Mouse (Mus musculus) kidney, adult 18-20 months (tissue): ENCODE measurements around the gene Fbxo4.

ENCODE experiments used
- DNase-seq: peaks from one replicate; pipeline ENCODE4 v3.0.0; 2021

Gene Fbxo4

DNA sequence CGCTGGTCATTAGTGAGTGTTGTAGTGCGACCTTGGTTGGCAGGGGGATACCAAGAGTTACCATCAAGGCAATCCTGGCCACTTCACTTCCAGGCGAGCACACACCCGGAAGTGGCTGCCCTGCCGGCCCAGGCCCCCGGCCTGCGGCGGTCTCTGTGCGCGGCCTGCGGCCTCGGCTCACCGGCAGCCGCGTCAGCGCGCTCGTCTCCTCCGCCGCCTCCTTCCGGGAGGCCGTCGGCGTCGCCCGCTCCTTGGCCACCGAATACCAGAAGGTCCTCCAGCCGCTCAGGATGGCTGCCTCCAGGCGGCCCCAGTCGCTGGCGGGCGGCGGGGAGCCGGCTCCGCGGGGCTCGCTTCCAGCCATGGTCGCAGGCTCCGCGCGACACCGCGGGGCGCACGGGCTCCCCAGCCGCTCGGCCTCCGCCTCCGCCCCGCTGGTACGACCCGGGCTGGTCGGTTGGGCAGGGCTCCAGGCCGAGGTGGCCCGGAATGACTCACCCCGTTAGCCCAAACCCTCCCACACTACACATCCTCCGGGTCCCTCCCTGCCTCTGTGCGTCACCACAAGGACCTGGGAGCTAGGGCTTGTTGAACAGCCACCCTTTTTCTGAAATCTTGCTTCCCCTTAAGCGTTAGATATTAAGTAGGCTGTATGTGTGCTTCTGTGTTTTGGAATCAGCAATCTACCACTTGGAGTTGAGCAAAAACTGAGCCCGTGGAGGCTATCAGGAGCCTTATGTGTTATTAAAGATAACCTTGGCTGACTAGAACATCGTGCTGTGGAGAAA is at the start of gene Fbxo4:
Gene Fbxo4 (minus strand): TSS at position 513 of the 788 bp plus-strand sequence.
- DNase-seq = peak; percentile 90

DNA sequence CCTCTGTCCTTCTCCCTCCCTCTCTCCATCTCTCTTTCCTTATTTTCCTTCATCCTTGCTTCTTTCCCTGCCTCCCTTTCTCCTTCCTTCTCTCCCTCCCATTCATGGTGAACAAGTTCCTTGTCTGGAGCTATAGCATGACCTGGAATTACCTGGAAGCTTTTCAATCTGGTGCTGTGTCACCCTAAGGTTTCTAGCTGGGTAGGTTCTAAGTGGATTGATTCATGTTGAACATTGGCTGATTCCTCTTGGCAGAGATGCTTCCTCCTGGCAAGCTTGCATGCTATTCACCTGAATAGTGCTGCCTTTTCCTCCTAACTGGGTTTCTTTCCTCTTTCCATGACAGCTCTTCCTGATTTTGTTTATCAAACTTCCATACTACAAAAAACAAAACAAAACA is 49.6 kb upstream of the Fbxo4 start:
- no peak for DNase-seq

DNA sequence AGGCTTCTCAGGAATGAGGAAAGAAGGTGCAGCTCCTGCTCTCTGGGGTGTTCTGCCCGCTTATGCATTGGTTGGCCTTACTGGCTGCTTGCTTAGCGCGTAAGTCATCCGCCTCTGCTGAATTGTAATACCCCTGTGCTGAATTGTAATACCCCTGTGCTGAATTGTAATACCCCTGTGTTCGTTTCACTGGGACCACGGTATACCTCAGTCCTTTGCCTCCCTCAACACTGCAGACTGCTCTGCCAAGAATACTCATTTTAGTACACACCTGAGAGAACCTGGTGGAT is 49.0 kb upstream of the Fbxo4 start:
- peak; percentile 46 for DNase-seq

DNA sequence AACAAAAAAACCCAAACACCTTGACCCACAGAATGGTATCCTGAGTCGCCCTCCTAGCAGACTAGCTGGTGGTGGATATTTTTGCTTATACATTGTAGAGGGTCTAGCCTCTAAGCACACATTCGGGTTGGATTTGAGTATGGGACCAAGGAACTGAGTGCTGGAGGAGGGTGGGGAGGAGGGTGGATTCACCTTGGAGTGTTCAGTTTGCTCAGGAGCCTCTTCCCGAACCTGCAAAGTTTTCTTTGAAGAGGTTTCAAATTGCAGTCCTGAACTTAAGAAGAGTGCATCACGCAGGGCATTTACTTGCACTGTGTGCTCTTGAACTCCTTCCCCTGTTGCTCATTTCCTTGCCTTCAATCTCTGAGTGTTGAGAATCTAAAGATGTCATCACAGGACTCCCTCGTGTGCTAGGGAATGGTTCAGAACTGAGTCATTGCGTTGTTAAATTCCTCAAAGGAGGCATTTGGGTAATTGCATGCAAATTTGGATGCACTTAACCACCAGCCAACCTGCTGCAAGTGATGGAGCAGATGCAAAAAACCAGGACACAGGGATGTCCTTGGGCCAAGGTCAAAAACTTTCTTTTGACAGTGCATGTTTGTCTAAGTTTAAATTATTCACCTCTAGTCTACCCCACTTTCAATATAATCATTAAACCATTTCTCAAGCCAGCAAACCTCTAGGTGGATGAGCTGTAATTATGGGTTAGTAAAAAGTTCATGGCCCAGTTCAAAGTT is 48.5 kb upstream of the Fbxo4 start:
- DNase-seq = peak; percentile 45

DNA sequence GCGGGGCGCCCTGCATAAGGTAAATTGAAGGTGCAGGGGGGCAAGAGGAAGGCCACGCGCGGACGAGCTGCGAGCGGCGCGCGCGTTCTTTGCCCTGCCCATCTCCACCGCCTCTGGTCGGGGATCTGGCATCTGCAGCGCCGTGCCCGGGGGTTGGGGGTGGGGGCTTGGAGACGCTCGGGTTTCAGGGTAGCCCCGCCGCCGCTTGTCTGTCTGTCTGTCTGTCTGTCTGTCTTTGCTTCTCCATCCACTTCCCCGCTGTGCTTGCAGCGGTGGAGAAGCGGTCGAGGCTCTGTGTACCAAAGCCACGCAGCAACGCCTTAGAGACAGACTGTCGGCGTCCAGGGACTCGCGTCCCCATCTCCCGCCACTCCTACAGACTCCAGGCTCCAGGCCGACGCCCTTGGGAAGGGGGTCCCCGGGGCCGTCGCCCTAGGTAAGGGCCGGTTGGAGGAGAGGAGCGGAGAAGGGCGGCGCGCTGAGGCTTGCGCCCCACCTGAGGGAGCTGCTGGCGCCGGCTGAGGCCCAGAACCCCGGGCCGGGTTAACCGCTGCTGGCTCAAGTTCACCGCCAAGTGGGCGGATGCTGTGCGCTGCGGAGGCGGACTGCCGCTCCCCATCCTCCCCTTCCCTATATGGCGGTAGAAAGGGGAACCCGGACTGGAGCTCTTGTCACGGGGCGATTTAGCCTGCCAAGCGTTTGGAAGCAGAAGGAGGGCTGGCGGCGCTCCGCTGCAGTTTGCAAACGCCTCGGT is 47.6 kb upstream of the Fbxo4 start:
- peak; percentile 87 for DNase-seq

DNA sequence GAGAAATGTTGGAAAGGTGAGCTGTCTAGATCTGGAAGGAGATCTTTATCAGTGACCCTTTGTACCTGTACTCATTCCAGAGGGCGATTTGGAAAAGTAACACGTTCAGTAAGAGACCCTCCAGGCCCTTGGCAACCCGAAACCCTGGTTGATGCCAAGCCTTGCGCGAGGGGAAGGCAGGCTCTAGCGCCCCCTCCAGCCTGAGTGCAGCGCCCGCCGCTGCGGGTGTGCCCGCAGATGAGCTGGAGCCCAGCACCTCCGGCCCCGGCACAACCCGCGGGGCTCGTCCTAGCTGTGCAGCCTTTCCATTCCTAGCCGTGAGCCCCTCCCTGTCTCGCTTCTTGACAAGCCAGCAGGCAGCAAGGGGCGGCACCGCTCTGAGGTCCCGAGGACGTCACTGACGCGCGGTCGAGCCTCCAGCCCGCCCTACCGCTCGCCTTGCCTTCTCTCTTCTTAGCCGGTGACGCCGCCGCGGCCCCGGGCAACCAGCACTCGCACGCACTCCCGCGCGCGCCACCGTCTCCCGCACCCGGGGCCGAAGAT is 46.9 kb upstream of the Fbxo4 start, which contains the start of gene Oxct1:
Gene Oxct1 (plus strand): TSS at position 153 of the 543 bp plus-strand sequence.
- peak; percentile 91 for DNase-seq

DNA sequence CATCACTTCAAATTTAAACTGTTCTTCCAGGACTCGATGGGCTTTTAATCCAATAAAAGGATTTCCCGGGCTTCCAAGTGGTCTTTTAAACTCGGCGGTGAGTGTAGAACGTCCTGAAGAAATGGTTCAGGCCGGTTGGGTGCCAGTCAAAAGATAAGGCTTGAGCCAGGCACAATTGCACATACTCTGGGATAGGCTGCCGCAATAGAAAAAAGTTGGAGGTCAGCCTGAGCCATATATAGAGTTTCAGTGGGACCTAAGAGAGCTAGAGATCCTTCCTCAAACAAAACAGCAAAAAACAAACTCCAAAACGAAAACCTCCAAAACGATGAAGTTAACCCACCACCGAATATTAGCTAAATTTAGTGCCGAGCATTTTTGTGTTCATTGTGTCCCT is 46.1 kb upstream of the Fbxo4 start:
- DNase-seq = no peak

DNA sequence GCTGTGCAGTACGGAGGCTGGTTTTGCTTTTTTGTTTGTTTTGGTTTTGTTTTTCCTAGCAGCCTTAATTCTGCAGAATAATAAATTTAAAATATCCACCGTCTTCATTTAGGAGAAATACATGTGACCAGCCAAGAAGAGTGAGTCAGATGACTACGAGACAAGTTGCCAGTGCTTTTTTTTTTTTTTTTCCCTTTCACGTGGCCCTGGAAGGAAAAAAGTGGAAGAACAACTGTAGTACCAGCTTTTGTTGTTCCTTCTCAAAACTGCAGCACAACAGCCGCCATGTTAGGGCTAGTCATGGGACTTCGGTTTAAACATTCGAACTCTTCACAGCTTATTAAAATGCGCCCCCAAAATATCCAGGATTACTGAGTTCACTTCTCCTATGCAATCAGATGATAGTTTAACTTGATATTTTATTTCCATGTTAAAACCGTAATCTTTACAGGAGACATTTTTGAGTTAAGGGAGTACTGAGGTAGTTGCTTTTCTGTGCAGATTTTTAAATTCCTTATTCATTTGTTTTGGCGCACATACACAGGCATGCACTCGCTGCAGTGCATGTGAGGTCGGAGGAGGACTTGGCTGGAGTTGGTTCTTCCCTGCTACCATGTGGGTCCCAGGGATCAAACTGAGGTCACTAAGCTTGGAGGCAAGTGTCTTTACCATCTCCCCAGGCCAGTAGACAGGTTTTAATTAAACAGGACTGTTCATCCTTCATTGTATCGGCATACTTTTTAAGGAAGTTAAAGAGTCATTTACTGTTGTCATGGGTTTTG is 45.5 kb upstream of the Fbxo4 start:
- no peak for DNase-seq

DNA sequence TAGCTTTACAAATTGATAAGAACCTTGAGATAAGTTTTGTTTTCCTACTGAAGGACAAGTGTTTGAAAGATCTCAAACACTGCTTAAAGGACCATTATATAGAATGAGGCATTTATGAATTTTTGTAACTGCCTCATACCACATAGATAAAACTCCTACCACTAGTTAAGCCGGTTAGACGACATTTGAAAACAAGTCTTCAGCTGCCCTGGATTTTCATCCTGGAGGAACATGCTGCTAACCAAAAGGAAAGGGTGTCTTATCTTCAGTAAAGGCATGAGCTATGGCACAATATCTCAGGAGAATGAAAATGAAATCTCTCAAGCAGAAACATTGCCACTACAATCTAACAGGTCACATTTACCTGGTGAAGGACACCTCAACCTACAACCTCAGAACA is 44.4 kb upstream of the Fbxo4 start:
- DNase-seq = no peak

DNA sequence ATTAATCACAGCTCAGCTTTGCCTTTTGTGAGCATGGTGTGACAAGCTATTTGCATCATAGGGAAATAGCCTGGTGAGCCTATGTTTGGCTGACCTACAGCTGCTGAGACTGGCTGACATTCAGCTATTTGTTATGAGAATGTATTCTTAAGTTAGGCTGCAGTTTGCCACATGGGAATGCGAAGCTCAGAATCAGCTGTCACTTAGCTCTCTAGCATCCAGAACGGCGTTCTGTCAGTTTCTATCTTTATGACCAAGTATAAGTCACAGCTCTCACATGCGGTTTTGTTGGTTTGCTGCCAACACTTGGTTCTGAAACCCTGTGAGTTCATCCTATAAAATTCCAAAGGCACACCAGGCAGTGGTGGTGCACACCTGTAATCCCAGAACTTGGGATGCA is 41.3 kb upstream of the Fbxo4 start:
- DNase-seq = no peak

DNA sequence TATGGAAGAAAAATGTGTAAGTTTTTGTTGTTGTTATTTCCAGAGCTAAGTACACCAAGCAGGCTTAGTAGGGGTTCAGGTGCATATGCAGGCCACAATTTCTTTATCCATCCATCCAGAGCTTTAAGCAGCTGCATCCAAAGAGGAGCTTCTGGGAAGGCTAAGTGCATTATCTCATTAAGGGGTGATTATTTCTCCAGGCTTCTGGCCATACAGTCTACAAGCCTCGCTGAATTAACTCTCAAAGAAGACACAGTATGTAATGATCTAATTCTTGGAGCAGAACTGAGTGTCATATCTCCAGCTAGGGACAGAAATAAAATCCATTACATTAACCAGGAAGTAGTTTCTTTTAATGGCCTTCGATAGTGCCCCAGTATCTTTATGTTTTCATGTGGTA is 34.5 kb upstream of the Fbxo4 start:
- DNase-seq = no peak

DNA sequence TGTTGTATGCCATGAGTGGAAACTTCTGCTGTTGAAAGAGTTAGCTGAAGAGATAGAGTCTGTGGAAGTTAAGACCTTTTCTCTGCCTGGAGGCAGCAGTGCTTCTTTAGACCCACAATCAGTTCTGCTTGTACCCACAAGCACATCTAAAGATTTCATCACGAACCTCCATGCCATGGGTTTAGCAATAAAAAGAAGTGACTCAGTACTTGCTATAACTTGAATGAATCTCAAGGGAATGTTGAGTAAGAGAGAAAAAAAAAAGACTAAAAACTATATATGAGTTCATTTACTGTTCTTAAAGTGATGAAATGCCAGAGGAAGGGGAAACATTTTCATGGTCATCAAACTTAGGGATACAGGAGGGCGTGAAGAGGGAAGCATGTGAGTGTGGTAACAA is 21.2 kb upstream of the Fbxo4 start:
- no peak for DNase-seq

DNA sequence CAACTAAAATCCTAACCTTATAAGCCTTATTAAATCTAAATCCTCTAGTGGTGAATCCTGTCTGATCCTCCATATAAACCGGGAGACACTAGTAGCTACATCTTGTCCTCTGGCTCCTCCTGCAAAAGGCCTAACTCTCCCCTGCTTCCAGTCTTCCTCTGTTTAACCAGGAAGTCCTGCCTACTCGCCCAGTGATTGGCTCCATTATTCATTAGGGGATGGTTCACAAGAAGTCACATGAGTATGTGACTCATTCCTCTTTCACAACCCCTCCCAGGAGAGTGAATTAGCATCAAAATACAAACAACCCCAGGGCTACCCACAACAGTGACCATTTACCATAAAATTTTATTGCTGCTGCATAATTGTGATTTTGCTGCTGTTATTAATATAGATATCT is 19.8 kb upstream of the Fbxo4 start:
- no peak for DNase-seq

DNA sequence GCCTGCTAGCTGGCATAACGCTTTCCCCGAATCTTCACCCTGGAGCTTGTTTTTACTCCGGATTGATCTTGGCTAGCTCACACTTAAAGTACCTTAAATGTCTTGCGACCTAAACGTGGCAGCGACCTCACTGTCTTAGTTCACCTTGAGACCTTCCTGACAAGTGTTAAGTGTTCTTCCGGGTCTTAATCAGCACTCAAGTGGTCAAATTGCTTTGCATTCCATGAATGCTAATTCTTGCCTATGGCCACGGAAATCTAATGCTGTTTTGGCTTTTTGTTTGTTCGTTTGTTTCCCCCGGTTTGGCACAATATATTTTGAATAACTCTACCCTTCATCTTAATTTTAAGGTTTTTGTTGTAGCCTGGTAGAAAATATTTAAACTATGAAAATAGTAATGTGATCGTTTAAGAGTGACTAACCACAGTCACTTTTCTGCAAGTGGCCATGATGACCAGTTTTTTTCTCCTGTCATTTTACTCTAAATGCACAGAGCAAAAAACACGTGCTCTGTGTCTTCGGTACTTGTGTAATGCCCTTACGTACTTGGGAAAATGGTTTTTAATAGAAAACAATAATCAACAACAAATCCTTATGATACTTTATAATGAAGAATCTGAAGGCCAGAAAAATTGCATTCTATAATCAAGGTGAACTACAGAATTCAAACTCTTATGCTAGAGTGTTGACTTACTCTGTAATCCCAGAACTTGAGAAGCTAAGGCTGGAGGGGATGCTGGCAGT is 17.1 kb upstream of the Fbxo4 start:
- DNase-seq = no peak

DNA sequence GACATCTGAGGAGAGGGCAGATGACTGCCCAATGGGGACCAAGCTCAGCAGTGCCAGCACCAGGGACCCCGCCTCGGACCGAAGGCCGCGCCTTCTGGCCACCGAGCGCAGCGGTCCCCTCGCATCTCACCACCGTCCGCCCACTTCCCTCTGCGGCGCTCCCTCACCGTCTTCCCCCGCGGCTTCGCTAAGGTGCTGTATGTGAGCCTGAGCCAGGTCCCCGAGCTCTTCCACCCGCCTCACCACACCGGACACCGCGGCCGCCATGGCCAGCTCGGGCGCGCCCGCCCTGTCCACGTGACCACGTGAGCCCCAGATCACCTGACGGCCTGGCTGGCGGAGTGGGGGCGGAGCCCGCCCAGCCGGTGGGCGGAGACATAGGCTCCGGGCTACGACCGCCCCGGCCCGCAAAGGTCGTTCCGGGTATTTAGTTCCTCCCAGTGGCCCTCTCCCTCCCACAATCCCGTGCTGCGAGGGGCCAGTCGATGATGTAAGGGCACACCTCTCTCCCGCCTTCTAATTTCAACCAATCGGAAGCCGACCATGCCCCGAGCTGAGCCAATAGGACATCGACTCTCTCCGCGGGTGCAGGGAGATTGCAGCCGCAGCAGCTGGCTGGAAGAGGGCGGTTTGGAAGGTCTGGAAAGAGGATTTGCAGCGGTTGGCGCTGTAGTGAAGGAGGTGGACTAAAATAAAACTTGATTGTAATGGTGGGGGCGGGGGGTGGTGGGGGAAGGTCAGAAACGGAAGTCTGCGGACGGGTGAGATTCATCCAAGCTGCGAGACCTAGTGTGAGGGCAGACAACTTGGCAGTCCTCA is 16.3 kb upstream of the Fbxo4 start, which contains the start of gene AW549877:
Gene AW549877 (minus strand): TSS at position 297 of the 819 bp plus-strand sequence.
- DNase-seq = peak; percentile 99

DNA sequence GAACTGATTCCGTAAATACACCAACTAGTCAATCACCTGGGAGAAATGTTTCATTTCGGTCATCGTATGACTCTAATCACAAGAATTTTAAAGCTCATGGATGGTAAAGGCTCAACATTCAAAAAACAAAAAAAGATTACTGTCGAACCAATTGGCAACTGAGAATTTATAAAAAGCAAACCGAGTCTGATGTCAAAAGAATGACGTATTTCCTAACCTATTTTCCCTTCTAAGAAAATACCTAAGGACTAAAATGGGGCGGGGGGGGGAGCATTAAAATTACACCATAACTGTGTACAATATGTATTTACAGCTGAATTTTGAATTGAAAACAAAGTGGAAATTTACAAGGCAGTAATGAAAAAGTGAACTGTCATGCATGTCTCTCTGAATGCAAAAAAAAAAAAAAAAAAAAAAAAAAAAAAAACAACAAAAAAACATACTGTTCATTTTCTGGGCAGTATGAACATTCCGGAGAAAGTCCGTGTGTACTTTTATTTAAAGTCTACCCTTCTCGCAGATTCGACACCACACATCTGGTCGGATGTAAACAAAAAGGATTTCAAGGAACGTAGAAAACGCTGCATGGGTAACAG is 15.6 kb upstream of the Fbxo4 start:
- no peak for DNase-seq

DNA sequence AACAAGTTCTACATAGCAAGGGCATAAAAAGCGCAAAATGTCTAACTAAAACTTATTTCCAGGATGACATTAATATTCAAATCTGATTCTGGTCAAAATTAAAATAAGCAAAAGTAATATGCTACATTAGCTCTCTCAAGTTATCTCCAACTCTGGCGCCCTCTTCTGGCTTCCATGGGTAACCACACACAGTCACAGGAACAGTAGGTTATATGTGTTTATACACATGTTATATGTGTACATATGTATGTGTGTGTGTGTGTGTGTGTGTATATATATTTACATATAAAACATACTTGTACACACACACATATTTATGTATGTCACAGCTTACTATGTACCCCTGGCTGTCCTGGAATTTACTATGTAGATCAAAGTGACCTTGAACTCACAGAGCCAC is 8.6 kb upstream of the Fbxo4 start:
- DNase-seq = no peak

DNA sequence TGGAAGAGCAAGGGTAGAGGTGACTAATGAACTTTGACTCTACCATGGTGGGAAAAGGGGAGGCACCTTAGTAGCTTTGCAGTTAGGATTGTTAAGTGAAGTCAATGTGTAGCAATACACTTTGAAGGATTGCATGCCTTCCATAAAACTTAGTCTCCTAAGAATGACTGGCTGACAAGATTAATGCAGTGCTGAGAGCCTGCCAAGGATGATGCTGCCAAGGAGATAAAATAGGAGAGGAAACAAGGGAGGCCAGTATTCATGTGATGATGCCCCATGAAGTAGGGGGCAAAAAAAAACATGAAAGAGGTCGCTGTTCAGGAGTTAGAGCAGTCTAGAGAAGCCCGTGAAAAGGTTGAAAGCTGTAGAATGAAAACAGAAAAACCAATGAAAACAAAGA is 5.5 kb upstream of the Fbxo4 start:
- no peak for DNase-seq

DNA sequence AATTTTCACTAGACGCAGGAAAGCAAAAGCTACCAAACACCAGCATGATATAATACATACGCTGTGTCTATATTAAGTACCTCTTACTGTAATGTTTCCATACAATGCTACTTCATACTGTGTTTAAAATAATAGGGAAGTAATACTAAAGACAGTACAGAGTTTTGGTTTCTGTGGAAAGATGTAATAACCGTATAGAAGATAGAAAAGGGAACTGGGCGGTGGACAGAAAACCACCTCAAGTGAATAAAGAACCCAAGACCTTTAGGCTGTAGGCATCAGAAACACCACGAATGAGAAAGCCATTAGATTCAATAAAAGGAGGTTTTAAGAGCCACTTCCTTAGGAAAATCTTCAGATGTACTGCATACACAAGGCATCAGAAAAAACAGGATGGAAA is 3.4 kb upstream of the Fbxo4 start:
- DNase-seq = no peak

DNA sequence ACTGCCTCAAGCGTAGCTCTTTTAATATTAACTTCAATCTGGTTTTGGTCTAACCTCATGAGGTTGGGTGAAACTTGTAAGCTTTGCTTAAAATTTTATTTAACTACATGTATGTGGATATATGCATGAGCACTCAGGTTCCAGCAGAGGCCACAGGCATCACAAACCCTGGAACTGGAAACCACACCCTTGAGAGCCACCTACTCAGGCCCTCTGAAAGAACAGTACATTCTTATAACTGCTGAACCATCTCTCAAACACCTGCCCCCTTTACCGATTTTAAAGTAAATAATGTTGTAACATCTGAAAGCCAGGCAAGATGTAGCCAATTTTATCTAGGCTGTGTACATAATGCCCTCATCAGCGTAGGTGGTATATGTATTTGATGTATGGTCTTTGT is 498 bp upstream of the Fbxo4 start:
- no peak for DNase-seq

DNA sequence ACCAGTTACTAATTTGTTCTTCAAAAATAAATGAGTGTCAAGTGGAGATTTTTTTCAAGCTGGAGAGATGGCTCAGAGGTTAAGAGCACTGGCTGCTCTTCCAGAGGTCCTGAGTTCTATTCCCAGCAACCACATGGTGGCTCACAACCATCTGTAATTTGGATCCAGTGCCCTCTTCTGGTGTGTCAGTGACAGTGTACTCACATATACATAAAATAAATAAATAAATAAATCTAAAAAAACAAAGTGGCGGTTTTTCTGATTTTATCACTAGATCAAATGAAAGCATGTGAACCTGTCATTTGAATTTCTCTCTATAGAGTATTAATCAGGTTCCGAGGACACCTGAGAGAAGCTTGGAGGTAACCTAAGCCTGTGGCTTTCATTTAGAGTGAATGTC is 1.1 kb downstream of the Fbxo4 start:
- DNase-seq = no peak
